28 mouse cellular contexts compared by ENCODE assay signal in the genomic region with DNA sequence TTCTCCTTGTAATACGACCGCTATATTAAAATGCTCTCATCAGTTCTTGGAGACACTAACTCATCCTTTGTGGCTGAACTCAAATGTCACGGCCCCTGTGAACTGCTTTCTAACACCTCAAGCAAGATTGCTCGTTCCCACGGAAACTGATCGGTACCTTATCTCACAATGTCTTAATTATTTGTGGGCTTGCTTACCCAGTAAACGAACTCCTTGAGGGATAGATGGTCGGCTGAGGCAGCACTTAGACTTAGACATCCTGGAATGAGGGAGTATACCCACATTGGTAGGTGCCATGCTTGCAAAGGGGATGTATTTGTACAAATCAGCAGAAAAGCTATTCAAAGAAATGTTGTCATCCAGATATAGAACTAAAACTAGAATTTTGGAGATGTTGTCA.
A peak's percentile ranks its signal among the peaks of the same experiment; 100 is the strongest.
DNase-seq lines count a peak whose midpoint lies in the region; ATAC-seq and TF ChIP-seq lines count a peak whose summit lies in the region.
"Had no signal": no experiment of that assay in that cellular context is flagged by ENCODE, and none has a peak within 500 bp of the region (broad histone marks: within the 10 kb centered on the region; RNA-seq: fewer than 3 reads in every experiment).

No protein-coding gene starts in this region.

- TF ChIP-seq POLR2A in kidney, adult 2 months (IDR thresholded peaks at IDR 0.05; ENCODE audit: low read depth, low read length) = no peak

- H3K9ac ChIP-seq in hindbrain, embryonic 13.5 days = no peak overlapping the region
- H3K9ac ChIP-seq: forebrain, embryonic 13.5 days; hindbrain, embryonic 14.5 days; intestine, embryonic 15.5 days had no signal

- WGBS in kidney, adult 2 months = 52% methylated on average over 8 of the region's 8 CpGs
- 69% methylated on average over 8 of the region's 8 CpGs for WGBS in hindbrain, embryonic 13.5 days

- peaks cover 4% of the 10 kb centered on the region; the same call in 1 of the 2 replicates for H3K4me1 ChIP-seq in kidney, adult 2 months (ENCODE audit: control insufficient read depth, insufficient read depth, low read length)
- peaks cover 12% of the 10 kb centered on the region for H3K4me1 ChIP-seq in hindbrain, embryonic 13.5 days (replicated peaks)
- H3K4me1 ChIP-seq: forebrain, embryonic 13.5 days had no signal

- intact Hi-C loops in heart, postnatal 25 days (cut with DNase I) = loop anchor here (2.0 kb wide), 1 partner anchor 30 kb away; no protein-coding TSS in a partner anchor

- H3K36me3 ChIP-seq in kidney, adult 2 months (ENCODE audit: control insufficient read depth, insufficient read depth, low read length) = no peaks in the 10 kb centered on the region
- H3K36me3 ChIP-seq in hindbrain, embryonic 13.5 days = no peaks in the 10 kb centered on the region
- H3K36me3 ChIP-seq: forebrain, embryonic 10.5 days; G1E; heart, embryonic 13.5 days; hindbrain, embryonic 10.5 days; intestine, embryonic 15.5 days had no signal

- DNase-seq in heart, adult 11 months = peak; percentile 69
- DNase-seq in heart, postnatal 25 days (ENCODE audit: low spot score) = no peak
- no peak for DNase-seq in kidney, adult 2 months
- no peak for DNase-seq in kidney, adult 9 months
- DNase-seq in CD4-positive, CD25-positive, alpha-beta regulatory T cell, adult 2 months (ENCODE audit: low read depth, low spot score) = peak; percentile 34
- peak; percentile 53 for DNase-seq in induced T-regulatory cell, adult 2 months (ENCODE audit: low read depth)
- DNase-seq in c-Kit-positive CD71-positive TER-119-positive erythroid progenitor cells, embryonic 14.5 days (ENCODE audit: low spot score) = no peak
- DNase-seq: adrenal gland, postnatal 10 days; adrenal gland, postnatal 36 days; B cell, adult 2 months; cerebellum, adult 11-12 months; cerebellum, adult 8-10 months; cerebellum, postnatal 14 days; gastrocnemius, postnatal 25 days; heart, postnatal 36 days; kidney, adult 11 months had no signal

- H3K9me3 ChIP-seq in hindbrain, embryonic 13.5 days = no peaks in the 10 kb centered on the region
- H3K9me3 ChIP-seq: forebrain, embryonic 10.5 days; forebrain, embryonic 13.5 days; heart, embryonic 13.5 days; hindbrain, embryonic 10.5 days; intestine, embryonic 15.5 days had no signal

- H3K27me3 ChIP-seq in kidney, adult 2 months (replicated peaks; ENCODE audit: control insufficient read depth, insufficient read depth, low read length) = no peaks in the 10 kb centered on the region
- H3K27me3 ChIP-seq in hindbrain, embryonic 13.5 days = no peaks in the 10 kb centered on the region
- H3K27me3 ChIP-seq: CH12.LX; forebrain, embryonic 13.5 days; heart, embryonic 13.5 days; intestine, embryonic 15.5 days; Patski had no signal

- TF ChIP-seq CTCF in kidney, adult 2 months (conservative IDR thresholded peaks at IDR 0.05; ENCODE audit: insufficient read depth, insufficient read length, low read depth, low read length) = no peak

- no peak overlapping the region for H3K4me3 ChIP-seq in kidney, adult 2 months (ENCODE audit: insufficient read depth, low read depth, low read length)
- no peak overlapping the region for H3K4me3 ChIP-seq in hindbrain, embryonic 13.5 days
- H3K4me3 ChIP-seq: forebrain, embryonic 10.5 days; forebrain, embryonic 13.5 days; heart, embryonic 13.5 days; hindbrain, embryonic 10.5 days; intestine, embryonic 15.5 days had no signal

- peak overlapping the region; percentile 63 for H3K27ac ChIP-seq in kidney, adult 2 months (ENCODE audit: insufficient read depth, low read depth, low read length)
- no peak overlapping the region for H3K27ac ChIP-seq in hindbrain, embryonic 13.5 days
- H3K27ac ChIP-seq: forebrain, embryonic 10.5 days; forebrain, embryonic 13.5 days; hindbrain, embryonic 10.5 days; hindbrain, embryonic 14.5 days; hindbrain, postnatal 0 days; intestine, embryonic 15.5 days had no signal

- no peak for ATAC-seq in hindbrain, embryonic 13.5 days (ENCODE audit: low FRiP score)
- ATAC-seq: forebrain, embryonic 13.5 days; forebrain, embryonic 16.5 days; hindbrain, postnatal 0 days; intestine, embryonic 15.5 days; Patski had no signal

- H3K4me2 ChIP-seq in hindbrain, embryonic 13.5 days = no peak overlapping the region
- H3K4me2 ChIP-seq: forebrain, embryonic 13.5 days; heart, embryonic 13.5 days; hindbrain, embryonic 14.5 days; intestine, embryonic 15.5 days had no signal

Comparison
In these comparisons a context has a peak if more than half of its experiments do, and no peak if none do; other contexts are left out.
1. DNase-seq: peak in heart, adult 11 months (single experiment), CD4-positive, CD25-positive, alpha-beta regulatory T cell, adult 2 months (single experiment) and induced T-regulatory cell, adult 2 months (single experiment); none in heart, postnatal 25 days (single experiment), kidney, adult 2 months (single experiment), kidney, adult 9 months (single experiment) and c-Kit-positive CD71-positive TER-119-positive erythroid progenitor cells, embryonic 14.5 days (single experiment).